Mouse (Mus musculus) liver, embryonic 12.5 days (tissue): ENCODE data around the gene Atp6v1g2. TPM values are rescaled to one million over a fixed set of nuclear protein-coding genes. Genes with fewer than 3 reads are reported as not detected.

Experiments used
- ATAC-seq: fragments of 200-750 bp; cut with Nextera tagmentation; 2 replicates; pipeline ENCODE4 v1.8.0; 2017; ENCODE audit warnings: moderate number of reproducible peaks, mild to moderate bottlenecking, moderate library complexity
- H3K27ac ChIP-seq: fragments of 300-500 bp; sonication (generic); 2 replicates; pipeline ENCODE4 v1.5.1; 2016; ENCODE audit warnings: mild to moderate bottlenecking
- H3K27me3 ChIP-seq: fragments of 300-500 bp; sonication (generic); replicated peaks from 2 replicates; pipeline ENCODE4 v1.6.1; 2016; ENCODE audit warnings: mild to moderate bottlenecking, moderate library complexity
- H3K36me3 ChIP-seq: fragments of 300-500 bp; sonication (generic); 2 replicates; pipeline ENCODE4 v1.6.1; 2016; ENCODE audit warnings: mild to moderate bottlenecking, moderate library complexity
- H3K4me1 ChIP-seq: fragments of 300-500 bp; sonication (generic); 2 replicates; pipeline ENCODE4 v1.6.1; 2016
- H3K4me2 ChIP-seq: fragments of 300-500 bp; sonication (generic); 2 replicates; pipeline ENCODE4 v1.6.1; 2016; ENCODE audit warnings: mild to moderate bottlenecking, moderate library complexity
- H3K4me3 ChIP-seq: fragments of 300-500 bp; sonication (generic); 2 replicates; pipeline ENCODE4 v1.5.1; 2016; ENCODE audit warnings: mild to moderate bottlenecking, moderate library complexity
- H3K9ac ChIP-seq: fragments of 300-500 bp; sonication (generic); 2 replicates; pipeline ENCODE4 v1.6.1; 2016; ENCODE audit warnings: mild to moderate bottlenecking, moderate library complexity
- H3K9me3 ChIP-seq: fragments of 300-500 bp; sonication (generic); replicated peaks from 2 replicates; pipeline ENCODE4 v1.6.1; 2016; ENCODE audit warnings: mild to moderate bottlenecking, moderate library complexity
- WGBS: fragments of 180-500 bp; shearing (Covaris S2); methylation state at CpG from one replicate; pipeline ENCODE4 v1.1.7; 2016; ENCODE audit not compliant: insufficient replicate concordance; 5-methylcytosine and 5-hydroxymethylcytosine counted together
- polyA plus RNA-seq: library from polyadenylated mRNA; unstranded; fragments of >200 nt; fragmentation: Nextera tagmentation; extraction: Ambion mirVana; gene quantifications from 2 replicates; pipeline ENCODE4 v1.2.1, GENCODE M21; 2016

The Atp6v1g2 gene
- polyA plus RNA-seq, 1 experiment from 2014 or later = 1.3 TPM

GRCm38 (mm10) chr17:35261651-35262050, 28.2 kb downstream of the Atp6v1g2 start:
- 72% methylated on average over 13 of the region's 13 CpGs for WGBS
- Histone ChIP-seq H3K9ac (no peak overlapping the region), H3K4me1 (peaks cover 42% of the 10 kb centered on the region), H3K27me3 (peaks cover 19% of the 10 kb centered on the region), H3K9me3 (no peaks in the 10 kb centered on the region), H3K36me3 (peaks cover 3% of the 10 kb centered on the region; the same call in 1 of the 2 replicates), H3K4me3 (no peak overlapping the region), H3K4me2 (no peak overlapping the region), H3K27ac (no peak overlapping the region)
- ATAC-seq = no peak

- peaks cover 32% of the 10 kb centered on the region for H3K4me1 ChIP-seq
- H3K4me2 ChIP-seq = peak within 1 kb of the TSS; percentile 100
- peaks cover 18% of the 10 kb centered on the region for H3K27me3 ChIP-seq
- peak within 1 kb of the TSS; percentile 84 for H3K4me3 ChIP-seq
- peak; percentile 90 for ATAC-seq
- peak within 1 kb of the TSS; percentile 90 for H3K9ac ChIP-seq
- peak within 1 kb of the TSS; percentile 73 for H3K27ac ChIP-seq
- under 1% methylated on average over 73 of the region's 73 CpGs for WGBS
- peaks cover 6% of the 10 kb centered on the region; the same call in 1 of the 2 replicates for H3K36me3 ChIP-seq
- H3K9me3 ChIP-seq = no peaks in the 10 kb centered on the region
Measured at GRCm38 (mm10) chr17:35262664-35263522, 29.4 kb downstream of the Atp6v1g2 start, which contains the start of gene H2-D1. Gene H2-D1, plus strand, starts transcription at chr17:35262730.

GRCm38 (mm10) chr17:35263523-35263883, 30.0 kb downstream of the Atp6v1g2 start:
- peak overlapping the region; percentile 73 for H3K27ac ChIP-seq
- peaks cover 6% of the 10 kb centered on the region; the same call in 1 of the 2 replicates for H3K36me3 ChIP-seq
- peak overlapping the region; percentile 100 for H3K4me2 ChIP-seq
- peak overlapping the region; percentile 84 for H3K4me3 ChIP-seq
- WGBS = 1% methylated on average over 31 of the region's 31 CpGs
- 0 out of 2 replicates have a peak, but pooled peaks have one; percentile 5 for ATAC-seq
- H3K9me3 ChIP-seq = no peaks in the 10 kb centered on the region
- H3K9ac ChIP-seq = peak overlapping the region; percentile 90
- peaks cover 30% of the 10 kb centered on the region for H3K4me1 ChIP-seq
- peaks cover 18% of the 10 kb centered on the region for H3K27me3 ChIP-seq

- 50% methylated on average over 1 of the region's 1 CpGs for WGBS
- no peak for ATAC-seq
- Histone ChIP-seq H3K9ac (no peak overlapping the region), H3K27ac (no peak overlapping the region), H3K27me3 (peaks cover 14% of the 10 kb centered on the region), H3K4me2 (no peak overlapping the region), H3K36me3 (peaks cover 6% of the 10 kb centered on the region; the same call in 1 of the 2 replicates), H3K4me3 (no peak overlapping the region), H3K9me3 (no peaks in the 10 kb centered on the region), H3K4me1 (peaks cover 13% of the 10 kb centered on the region)
Measured at GRCm38 (mm10) chr17:35267399-35268086, 34.1 kb downstream of the Atp6v1g2 start.

- Histone ChIP-seq H3K4me2 (no peak overlapping the region), H3K36me3 (peaks cover 6% of the 10 kb centered on the region; the same call in 1 of the 2 replicates), H3K9me3 (no peaks in the 10 kb centered on the region; the same call in 1 of the 2 replicates), H3K27me3 (0 out of 2 replicates have a peak, but pooled peaks cover under 1% of the 10 kb centered on the region), H3K4me1 (0 out of 2 replicates have a peak, but pooled peaks cover 3% of the 10 kb centered on the region), H3K27ac (no peak overlapping the region), H3K9ac (no peak overlapping the region), H3K4me3 (no peak overlapping the region)
- no peak for ATAC-seq
- WGBS = 23% methylated on average over 3 of the region's 3 CpGs
Measured at GRCm38 (mm10) chr17:35269653-35270347, 36.3 kb downstream of the Atp6v1g2 start.

GRCm38 (mm10) chr17:35272249-35272648, 38.8 kb downstream of the Atp6v1g2 start:
- H3K4me1 ChIP-seq = 0 out of 2 replicates have a peak, but pooled peaks cover 3% of the 10 kb centered on the region
- WGBS = 42% methylated on average over 3 of the region's 3 CpGs
- H3K27ac ChIP-seq = no peak overlapping the region
- no peaks in the 10 kb centered on the region for H3K36me3 ChIP-seq
- no peak overlapping the region for H3K4me2 ChIP-seq
- H3K9ac ChIP-seq = no peak overlapping the region
- H3K27me3 ChIP-seq = peaks cover 25% of the 10 kb centered on the region
- no peaks in the 10 kb centered on the region; the same call in 1 of the 2 replicates for H3K9me3 ChIP-seq
- no peak for ATAC-seq
- no peak overlapping the region for H3K4me3 ChIP-seq

- 0 out of 2 replicates have a peak, but pooled peaks cover 3% of the 10 kb centered on the region for H3K4me1 ChIP-seq
- ATAC-seq = peak; percentile 44; the same call in 1 of the 2 replicates
- H3K27me3 ChIP-seq = peaks cover 35% of the 10 kb centered on the region
- H3K4me2 ChIP-seq = no peak overlapping the region
- no peak overlapping the region for H3K9ac ChIP-seq
- no peaks in the 10 kb centered on the region; the same call in 1 of the 2 replicates for H3K9me3 ChIP-seq
- 6% methylated on average over 11 of the region's 11 CpGs for WGBS
- H3K4me3 ChIP-seq = no peak overlapping the region
- H3K36me3 ChIP-seq = no peaks in the 10 kb centered on the region
- no peak overlapping the region for H3K27ac ChIP-seq
Measured at GRCm38 (mm10) chr17:35274770-35275169, 41.3 kb downstream of the Atp6v1g2 start.

- H3K9me3 ChIP-seq = no peaks in the 10 kb centered on the region; the same call in 1 of the 2 replicates
- H3K27ac ChIP-seq = no peak overlapping the region
- H3K4me1 ChIP-seq = 0 out of 2 replicates have a peak, but pooled peaks cover 3% of the 10 kb centered on the region
- peaks cover 35% of the 10 kb centered on the region for H3K27me3 ChIP-seq
- 19% methylated on average over 13 of the region's 13 CpGs for WGBS
- no peak overlapping the region for H3K4me2 ChIP-seq
- no peaks in the 10 kb centered on the region for H3K36me3 ChIP-seq
- H3K9ac ChIP-seq = no peak overlapping the region
- no peak for ATAC-seq
- no peak overlapping the region for H3K4me3 ChIP-seq
Measured at GRCm38 (mm10) chr17:35276304-35276864, 42.9 kb downstream of the Atp6v1g2 start.

- Histone ChIP-seq H3K4me2 (no peak overlapping the region), H3K27ac (no peak overlapping the region), H3K4me1 (0 out of 2 replicates have a peak, but pooled peaks cover 3% of the 10 kb centered on the region), H3K9me3 (no peaks in the 10 kb centered on the region), H3K4me3 (no peak overlapping the region), H3K9ac (no peak overlapping the region), H3K27me3 (peaks cover 35% of the 10 kb centered on the region), H3K36me3 (no peaks in the 10 kb centered on the region)
- no peak for ATAC-seq
- 71% methylated on average over 8 of the region's 8 CpGs for WGBS
Measured at GRCm38 (mm10) chr17:35278049-35278448, 44.6 kb downstream of the Atp6v1g2 start.

GRCm38 (mm10) chr17:35278957-35279688, 45.7 kb downstream of the Atp6v1g2 start:
- no peak overlapping the region for H3K27ac ChIP-seq
- ATAC-seq = no peak
- no peak overlapping the region for H3K4me2 ChIP-seq
- WGBS = 69% methylated on average over 13 of the region's 13 CpGs
- no peaks in the 10 kb centered on the region for H3K9me3 ChIP-seq
- no peak overlapping the region for H3K4me3 ChIP-seq
- H3K27me3 ChIP-seq = peaks cover 37% of the 10 kb centered on the region
- no peaks in the 10 kb centered on the region for H3K36me3 ChIP-seq
- no peak overlapping the region for H3K9ac ChIP-seq
- H3K4me1 ChIP-seq = 0 out of 2 replicates have a peak, but pooled peaks cover 3% of the 10 kb centered on the region
